Mouse (Mus musculus): ENCODE results near the gene Rbbp8nl.
A peak's percentile ranks its signal among the peaks of the same experiment; 100 is the strongest.
"Not testable (repeated sequence)": the region's sequence is repeated elsewhere in the genome, so short reads cannot be mapped to it uniquely, and the experiment has no call there.

Gene Rbbp8nl

DNA sequence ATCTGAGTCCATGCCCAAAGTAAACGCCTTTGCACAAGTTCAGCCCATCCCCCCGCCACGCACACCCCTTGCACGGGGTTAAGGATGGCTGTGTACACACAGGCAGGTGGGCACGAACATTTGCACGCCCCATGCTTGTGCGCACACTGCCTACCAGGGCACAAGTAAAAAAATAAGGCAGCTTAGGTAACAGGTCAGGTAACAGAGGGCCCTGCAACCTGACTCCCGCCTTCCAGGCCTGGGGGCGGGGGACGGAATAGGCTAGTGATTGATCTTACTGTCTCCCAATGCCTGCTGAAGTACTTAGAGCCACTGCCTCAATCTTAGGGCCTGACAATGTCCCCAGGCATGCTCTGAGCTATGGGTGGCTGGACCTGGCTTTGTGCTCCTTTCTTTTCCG is 713 bp downstream of the Rbbp8nl start:
- no peak for DNase-seq (ENCODE audit: low spot score in 2 of 2)

GRCm38 (mm10) chr2:180279321-180279720 is 10.4 kb downstream of the Rbbp8nl start:
- no peak for DNase-seq (ENCODE audit: low spot score in 2 of 2)

GRCm38 (mm10) chr2:180277773-180278320 is 11.8 kb downstream of the Rbbp8nl start:
- DNase-seq (ENCODE audit: low spot score in 2 of 2) = no peak

GRCm38 (mm10) chr2:180276851-180277259 is 12.8 kb downstream of the Rbbp8nl start:
- no peak for DNase-seq (ENCODE audit: low spot score in 2 of 2)

DNA sequence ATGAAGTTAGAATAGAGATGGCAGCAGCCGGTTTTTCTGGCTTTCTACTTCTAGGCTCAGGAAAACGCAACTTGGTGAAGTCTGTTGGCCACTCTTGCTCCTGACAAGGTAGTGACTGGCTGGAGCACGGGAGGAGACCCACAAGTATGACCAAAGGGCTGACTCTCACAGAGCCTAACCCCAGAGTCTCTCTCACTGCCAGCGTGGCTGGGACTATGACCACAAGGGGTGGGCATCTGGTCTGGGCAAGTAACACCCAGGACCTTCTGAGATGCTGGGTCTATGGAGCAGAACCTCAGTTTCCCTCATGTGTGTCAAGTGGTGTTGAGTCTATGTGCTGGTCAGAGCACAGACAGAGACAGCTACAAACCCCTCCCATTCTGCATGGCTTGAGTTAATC is 13.3 kb downstream of the Rbbp8nl start:
- no peak for DNase-seq (ENCODE audit: low spot score in 2 of 2)

- DNase-seq (ENCODE audit: low spot score in 2 of 2) = peak in 1 of 2 experiments; percentile 75
These were observed 13.8 kb downstream of the Rbbp8nl start for GRCm38 (mm10) chr2:180275836-180276235.

DNA sequence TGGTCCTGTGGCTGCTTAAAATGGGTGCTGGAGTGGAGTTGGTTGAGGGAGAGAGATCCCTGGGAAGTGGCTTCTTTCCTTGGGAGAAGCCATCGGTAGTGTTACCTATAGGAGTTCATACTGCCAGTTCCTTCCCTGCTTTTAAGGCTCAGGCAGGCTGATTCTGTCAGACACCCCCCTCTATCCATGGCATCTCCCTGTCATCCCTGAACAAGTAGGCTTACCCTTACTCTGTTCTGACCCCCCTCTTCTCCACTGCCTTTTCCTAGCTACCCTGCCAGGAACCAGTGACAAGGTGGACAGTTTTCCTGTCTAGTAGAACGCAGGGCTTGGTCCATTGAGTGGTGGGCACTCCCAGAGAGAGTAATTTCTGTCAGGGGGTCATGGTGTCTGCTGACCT is 15.2 kb downstream of the Rbbp8nl start:
- DNase-seq (ENCODE audit: low spot score in 2 of 2) = no peak

GRCm38 (mm10) chr2:180273394-180274244 is 16.1 kb downstream of the Rbbp8nl start, which contains the start of gene Cables2:
Gene Cables2, minus strand, starts transcription at chr2:180273496.
- peak; percentile 89 for DNase-seq (ENCODE audit: low spot score in 2 of 2)

- peak in 1 of 2 experiments; percentile 37 for DNase-seq (ENCODE audit: low spot score in 2 of 2)
These were observed 16.8 kb downstream of the Rbbp8nl start for GRCm38 (mm10) chr2:180272884-180273321.

GRCm38 (mm10) chr2:180271804-180272395 is 17.8 kb downstream of the Rbbp8nl start:
- no peak for DNase-seq (ENCODE audit: low spot score in 2 of 2)

DNA sequence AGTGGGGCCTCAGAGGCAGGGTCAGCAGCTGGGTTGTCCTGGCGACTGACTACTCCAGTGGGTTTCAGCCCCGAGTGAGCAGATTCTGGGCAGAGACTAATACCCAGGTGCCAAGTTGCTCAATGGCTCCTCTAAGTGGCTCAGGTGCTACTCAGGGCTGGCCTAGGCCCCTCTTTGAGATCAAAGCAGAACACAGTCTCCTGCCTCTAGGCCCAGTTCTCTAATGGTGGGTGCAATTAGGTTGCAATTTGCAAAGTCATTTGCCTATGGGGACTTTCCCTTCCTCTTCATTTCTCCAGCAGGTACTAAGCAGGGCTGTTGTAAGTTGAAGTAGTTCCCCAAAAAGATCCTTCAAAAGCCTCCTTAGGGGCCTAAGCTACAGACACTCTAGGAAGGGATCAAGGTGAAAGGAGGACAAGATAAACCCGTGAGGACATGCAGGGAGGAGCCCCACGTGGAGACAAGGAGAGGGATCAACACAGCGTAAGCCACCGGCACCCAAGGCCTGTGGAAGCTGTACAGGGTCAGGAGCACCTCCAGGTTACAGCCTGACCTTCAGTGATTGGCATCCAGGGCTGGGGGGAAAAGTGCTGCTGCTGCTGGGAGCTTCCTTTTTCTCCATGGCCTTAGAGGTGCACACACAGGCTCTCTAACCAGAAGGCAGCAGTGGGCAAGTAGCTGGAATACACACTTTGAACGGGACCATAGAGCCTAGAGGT is 19.0 kb downstream of the Rbbp8nl start:
- no peak for DNase-seq (ENCODE audit: low spot score in 2 of 2)

GRCm38 (mm10) chr2:180269329-180269728 is 20.4 kb downstream of the Rbbp8nl start:
- no peak for DNase-seq (ENCODE audit: low spot score in 2 of 2)

DNA sequence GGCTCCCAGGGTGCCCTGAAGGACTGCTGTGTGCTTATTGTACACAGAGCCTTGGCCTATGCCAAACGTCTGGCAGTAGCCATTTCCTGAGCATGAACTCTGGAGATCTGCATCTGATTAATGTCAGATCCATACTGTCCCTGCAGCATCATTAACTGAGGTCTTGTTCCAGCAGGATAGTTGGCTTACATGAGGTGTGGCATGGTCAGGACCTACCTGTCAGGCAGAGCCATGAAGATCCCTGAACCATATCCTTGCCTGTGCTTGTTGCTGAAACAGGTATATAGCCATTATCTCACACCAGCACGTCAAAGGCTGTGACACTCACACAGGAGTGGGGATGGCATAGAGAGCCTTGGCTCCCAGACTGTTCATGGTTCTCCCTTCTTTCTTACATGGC is 21.7 kb downstream of the Rbbp8nl start:
- no peak for DNase-seq (ENCODE audit: low spot score in 2 of 2)

GRCm38 (mm10) chr2:180262891-180263290 is 26.8 kb downstream of the Rbbp8nl start:
- no peak for DNase-seq (ENCODE audit: low spot score in 2 of 2)

DNA sequence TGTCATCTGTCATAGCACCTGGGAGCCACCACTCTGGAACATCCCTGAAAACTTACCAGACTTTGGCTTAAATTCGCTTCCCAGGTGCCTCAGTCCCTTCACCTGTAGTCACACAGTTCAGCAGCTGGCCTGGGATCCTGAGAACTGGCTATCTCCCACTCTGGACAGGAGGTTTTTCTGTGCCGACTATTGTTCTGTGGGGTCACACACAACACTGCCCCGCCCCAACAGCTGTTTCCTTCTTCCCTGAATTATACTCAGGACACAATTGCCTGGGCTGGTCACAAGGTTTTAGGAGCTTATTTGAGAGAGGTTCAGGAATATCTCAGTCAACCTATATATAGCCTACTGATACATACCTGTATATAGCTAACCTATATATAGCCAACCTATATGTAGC is 27.2 kb downstream of the Rbbp8nl start:
- no peak for DNase-seq (ENCODE audit: low spot score in 2 of 2)

GRCm38 (mm10) chr2:180261901-180262300 is 27.8 kb downstream of the Rbbp8nl start:
- DNase-seq (ENCODE audit: low spot score in 2 of 2) = no peak

DNA sequence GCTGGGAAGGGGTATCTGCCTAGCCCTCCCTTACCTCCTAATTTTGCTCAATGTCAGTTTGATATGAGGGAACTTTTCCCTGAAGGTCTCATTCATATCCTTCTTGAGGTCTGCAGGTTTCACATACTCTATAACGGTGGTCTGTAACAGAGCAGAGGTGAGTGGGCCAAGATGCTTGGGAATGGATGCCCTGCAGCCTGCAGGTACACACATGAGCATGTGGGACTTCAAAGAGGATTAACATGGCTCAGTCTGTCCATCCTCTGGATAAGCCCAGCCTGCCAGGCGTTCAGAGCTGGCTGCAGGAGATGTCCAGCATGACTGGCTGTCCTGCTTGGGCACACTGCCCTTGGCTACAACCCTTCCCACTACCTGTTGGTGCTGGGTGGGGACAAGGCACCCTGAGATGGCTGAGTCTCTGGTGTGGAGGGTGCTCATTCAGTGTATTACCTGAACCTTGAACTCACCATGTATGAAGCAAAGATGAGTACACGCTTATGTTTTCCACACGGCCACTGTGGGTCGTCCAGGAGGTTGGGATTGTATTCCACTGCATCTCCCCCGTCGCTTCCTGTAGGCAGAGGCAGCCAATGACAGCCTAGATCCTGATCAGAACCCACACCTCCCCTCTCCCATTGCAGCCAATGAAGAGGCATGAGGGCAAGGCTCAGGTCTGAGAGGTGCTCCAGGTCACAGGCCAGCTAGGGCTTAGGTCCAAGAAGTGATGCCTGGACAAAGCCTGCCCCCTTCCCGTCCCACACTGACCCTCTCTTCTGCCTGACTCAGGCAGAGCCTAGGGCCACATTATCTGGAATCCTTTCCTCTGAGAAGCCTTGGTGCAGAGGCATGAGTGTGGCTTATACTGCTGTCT is 28.8 kb downstream of the Rbbp8nl start:
- no peak for DNase-seq (ENCODE audit: low spot score in 2 of 2)

DNA sequence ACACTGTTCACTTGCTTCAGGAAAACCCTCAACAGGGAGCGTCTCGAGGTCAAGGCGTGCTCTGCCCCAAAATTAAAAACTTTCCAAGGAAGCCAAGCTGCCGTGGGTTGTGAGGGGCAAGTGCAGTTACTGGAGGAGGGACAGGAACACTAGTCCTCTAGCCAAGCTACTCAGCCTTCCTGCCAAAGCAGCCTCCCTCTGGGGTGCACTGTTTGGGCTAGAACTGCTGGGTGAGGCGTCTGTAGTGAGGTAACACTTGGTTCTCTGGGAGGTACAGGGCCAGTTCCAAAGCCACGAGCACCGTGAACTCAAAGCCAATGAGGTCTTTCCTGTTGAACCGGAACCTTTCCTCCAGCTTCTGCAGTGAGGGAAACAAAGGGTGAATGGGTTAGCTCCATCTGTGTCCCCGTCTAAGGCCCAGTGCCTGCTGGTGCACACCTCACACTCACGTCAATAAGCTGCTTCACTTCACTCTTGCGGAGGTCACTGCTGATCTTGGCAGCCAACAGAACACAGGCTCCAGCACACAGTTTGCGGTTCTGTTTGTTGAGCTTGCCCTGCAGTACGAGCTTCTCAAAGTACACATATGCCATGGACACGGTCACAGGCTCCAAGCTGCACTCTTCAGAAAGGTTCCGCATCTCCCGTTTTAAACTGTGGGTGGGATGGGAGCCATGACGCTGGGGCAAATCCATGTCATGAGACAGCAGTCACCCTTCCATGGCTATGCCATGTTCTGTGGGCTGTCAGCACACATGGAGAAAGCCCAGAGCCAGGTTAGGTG is 29.7 kb downstream of the Rbbp8nl start:
- DNase-seq (ENCODE audit: low spot score in 2 of 2) = not testable (repeated sequence)

GRCm38 (mm10) chr2:180258951-180259484 is 30.7 kb downstream of the Rbbp8nl start:
- not testable (repeated sequence) for DNase-seq (ENCODE audit: low spot score in 2 of 2)
